Mouse (Mus musculus): ENCODE data around the gene Slc44a4.
"Not testable (repeated sequence)": the region's sequence is repeated elsewhere in the genome, so short reads cannot be mapped to it uniquely, and the experiment has no call there.

Gene Slc44a4

DNA sequence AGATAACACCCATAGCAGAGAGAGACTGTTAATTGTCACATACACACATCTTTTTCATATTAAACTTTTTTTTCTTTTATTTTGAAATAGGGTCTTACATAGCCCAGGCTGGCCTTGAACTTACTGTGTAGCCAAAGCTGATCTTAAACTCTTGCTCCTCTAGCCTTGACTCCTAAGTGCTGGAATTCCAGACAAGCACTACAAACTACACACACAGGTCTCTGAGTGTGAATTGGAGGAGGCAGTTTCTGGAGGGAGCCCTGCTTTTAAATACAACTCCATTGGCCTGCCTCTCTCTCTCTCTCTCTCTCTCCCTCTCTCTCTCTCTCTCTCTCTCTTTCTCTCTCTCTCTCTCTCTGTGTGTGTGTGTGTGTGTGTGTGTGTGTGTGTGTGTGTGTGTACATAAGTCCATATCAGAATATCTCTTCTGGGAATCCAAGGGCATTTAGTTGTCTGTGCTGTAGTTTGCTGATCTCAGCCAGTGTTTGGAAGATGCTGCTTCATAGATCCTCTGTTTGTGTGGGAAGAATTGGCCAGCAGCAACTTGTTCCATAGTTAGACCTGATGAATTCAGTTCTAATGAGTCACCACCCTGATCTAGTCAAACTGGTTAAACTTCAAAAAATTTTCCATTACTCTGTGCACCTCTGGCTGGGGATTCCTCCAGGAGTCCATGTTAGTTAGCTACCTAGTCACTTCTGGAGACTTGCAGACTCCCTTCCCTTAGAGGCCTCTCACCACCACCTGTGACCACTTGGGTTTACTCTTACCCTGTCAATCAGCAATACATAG is 46.6 kb downstream of the Slc44a4 start:
- DNase-seq (ENCODE audit: low spot score): no peak

DNA sequence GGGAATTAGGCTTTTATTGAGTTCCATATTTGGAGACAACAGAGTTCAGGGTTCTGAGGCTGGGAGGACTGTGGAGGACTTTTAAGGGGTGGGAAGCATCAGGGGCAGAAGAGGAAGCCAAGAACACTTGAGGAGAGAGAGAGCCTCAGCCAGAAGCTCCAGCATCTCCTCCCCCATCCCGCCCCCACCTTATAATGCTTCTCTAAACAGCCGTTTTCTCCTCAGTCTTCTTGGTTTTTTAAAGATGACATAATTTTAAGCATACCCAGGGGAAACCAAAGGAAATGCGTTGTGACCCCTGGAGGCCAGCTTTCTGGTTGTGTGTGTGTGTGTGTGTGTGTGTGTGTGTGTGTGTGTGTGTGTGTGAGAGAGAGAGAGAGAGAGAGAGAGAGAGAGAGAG is 47.9 kb downstream of the Slc44a4 start:
- DNase-seq (ENCODE audit: low spot score): no peak

DNA sequence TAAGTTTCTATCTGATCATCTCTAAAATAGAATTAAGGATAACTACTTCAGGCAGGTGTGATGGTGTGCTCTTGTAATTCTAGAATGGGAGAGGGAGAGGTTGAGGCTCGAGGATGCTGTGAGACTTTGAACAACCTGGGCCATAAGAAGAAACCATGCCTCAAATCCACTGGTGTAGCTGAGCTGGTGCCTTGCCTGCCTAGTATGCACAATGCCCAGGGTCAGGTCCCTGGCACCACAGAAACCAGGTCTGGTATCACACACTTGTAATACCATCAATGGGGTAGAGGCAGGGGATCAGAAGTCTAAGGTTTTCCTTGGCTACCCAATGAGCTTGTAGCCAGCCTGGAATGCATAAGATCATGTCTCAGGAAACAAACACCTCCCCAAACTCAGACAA is 48.6 kb downstream of the Slc44a4 start:
- no peak for DNase-seq (ENCODE audit: low spot score)

DNA sequence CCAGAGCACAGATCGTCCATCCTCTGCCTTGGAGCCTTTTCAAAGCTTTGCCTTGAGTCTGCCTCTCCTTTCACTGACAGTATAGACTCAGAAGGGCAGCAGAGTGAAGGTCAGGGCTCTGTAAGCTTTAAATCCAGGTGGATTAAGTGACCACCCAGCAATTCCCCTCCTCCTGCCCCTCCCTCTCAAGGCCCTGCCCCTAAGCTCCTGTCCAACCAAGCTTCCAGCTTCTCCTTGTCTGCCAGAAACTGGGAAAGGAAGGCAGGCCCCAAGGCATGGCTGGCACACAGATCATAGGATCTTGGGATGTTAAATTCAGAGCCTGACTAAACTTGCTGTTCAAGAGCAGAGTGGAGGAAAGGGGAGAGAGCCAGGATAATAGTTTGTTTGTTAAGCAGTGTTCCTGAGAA is 50.4 kb downstream of the Slc44a4 start:
- no peak for DNase-seq (ENCODE audit: low spot score)

DNA sequence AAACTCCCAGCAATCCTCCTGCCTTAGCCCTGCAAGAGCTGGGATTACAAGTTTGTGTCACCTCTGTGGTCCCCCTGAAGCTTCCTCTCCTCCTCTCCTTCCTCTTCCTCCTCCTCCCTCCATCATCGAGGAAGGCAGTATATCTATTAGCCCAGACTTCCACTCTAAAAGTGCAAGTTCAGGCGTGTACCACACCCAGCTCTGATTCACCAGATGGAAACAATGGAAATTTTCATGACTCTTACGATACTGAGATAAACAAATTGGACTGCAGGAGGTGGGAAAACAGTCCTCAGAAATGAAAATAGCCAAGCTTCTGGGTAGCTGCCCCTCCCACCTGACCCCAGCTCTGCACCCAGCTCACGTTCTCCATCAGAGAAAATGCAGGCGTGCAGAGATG is 51.4 kb downstream of the Slc44a4 start:
- no peak for DNase-seq (ENCODE audit: low spot score)

DNA sequence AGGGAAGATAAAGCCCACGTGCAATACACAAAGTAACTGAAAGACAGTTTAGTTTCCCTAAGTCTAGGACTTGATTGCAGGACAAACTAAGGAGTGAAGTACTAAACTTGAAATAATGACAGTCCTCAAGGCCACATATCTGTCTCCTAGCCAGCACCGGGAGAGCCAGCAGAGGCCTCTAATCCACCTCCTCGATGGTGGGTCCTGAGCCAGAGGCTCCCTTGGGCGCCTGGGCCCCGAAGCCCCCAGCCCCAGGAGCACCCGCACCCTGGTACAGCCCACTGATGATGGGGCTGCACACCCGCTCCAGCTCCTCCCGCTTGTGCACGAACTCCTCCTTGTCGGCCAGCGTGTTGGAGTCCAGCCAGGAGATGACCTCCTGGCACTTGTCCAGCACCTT is 55.6 kb downstream of the Slc44a4 start, which contains the start of gene Gm20481:
TSS of gene Gm20481 (plus strand) at position 91 of the 400 bp plus-strand sequence.
- DNase-seq (ENCODE audit: low spot score): not testable (repeated sequence)

DNA sequence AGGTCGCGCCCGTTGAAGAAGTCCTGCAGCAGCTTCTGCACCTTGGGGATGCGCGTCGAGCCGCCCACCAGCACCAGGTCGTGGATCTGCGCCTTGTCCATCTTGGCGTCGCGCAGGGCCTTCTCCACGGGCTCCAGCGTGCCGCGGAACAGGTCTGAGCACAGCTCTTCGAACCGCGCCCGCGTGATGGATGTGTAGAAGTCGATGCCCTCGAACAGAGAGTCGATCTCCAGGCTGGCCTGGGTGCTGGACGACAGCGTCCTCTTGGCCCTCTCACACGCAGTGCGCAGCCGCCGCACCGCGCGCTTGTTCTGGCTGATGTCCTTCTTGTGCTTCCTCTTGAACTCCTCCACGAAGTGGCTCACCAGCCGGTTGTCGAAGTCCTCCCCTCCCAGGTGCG is 56.6 kb downstream of the Slc44a4 start:
- DNase-seq (ENCODE audit: low spot score): not testable (repeated sequence)

DNA sequence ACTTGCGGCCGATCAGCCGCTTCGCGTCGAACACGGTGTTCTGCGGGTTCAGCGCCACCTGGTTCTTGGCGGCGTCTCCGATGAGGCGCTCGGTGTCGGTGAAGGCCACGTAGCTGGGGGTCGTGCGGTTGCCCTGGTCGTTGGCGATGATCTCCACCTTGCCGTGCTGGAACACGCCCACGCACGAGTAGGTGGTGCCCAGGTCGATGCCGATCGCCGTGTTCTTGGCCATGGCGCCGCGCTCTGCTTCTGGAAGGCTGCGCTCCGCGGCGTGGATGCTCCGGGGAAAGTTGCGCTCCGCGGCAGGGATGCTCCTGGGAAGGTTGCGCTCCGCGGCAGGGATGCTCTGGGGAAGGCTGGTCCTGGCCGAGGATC is 57.4 kb downstream of the Slc44a4 start:
- DNase-seq (ENCODE audit: low spot score): not testable (repeated sequence)

DNA sequence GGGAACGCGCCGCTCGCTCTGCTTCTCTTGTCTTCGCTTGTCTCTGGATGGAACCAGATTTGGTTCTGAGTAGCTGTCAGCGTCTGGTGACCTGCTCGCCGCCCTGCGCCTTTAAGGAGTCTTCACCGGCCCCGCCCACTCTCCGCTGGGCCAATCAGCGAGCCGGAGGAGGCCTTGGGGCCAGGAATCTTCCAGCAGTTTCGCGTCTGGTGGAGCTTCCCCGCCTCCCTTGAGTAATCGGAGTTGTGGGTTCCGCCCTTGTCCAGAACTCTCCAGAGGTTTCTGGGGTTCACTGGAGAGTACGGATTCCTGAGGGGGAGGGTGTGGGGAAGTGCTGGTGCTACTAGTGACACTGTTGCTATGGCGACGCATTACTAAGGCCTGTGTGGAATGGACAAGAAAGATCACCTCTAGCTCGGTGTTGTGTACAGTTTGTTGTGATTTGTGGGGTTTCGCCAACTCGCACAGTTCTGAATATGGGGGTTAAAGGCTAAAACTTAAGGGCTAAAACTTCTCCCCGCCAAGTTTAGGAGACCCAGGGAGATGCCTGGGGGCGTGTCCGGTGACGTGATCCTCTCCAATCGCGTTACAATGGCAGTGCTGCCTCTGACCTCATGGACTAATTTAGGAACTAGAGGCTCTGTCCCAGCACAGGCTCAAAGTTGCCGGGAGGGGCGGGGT is 57.9 kb downstream of the Slc44a4 start, which contains the start of the genes Hspa1a and Hspa1l:
TSS of gene Hspa1a (minus strand) at position 88 of the 681 bp plus-strand sequence.
TSS of gene Hspa1l (plus strand) at position 635 of the 681 bp plus-strand sequence.
- peak; percentile 75 for DNase-seq (ENCODE audit: low spot score)

DNA sequence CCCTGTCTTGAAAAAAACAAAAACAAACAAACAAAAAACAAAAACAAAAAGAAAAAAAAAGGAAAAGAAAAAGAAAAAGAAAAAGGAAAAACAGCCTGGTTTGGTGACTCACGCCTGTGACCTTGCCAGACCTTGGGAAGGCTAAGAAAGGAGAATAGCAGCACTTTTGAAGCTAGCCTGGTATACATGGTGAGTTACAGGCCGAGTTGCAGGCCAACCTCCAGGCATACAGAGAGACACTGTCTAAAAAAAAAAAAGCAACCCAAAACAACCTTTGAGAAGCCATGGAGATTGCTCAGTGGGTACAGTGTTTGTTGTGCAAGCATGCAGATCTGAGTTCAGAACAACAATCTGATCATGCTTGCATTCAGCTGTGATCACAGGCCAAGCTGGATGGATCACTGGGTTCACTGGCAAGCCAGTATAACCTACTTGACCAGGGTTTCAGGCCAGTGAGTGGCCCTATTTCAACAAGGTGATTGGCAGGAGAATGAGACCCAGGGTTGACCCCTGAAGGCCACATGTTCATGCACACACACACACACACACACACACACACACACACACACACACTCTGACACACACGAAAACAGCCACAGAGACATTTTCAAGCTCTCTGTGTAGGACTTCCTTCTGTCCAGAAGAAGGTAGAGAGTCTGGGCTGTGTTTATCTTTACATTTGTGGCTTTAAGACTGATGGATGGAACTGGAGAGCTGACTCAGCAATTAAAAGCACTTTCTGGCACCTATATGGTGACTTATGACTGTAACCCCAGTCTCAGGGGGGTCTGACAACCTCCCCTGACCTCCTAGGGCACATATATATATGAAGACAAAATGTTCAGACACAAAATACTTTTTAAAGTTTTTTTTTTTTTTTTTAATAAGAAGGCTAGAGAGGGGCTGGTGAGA is 61.6 kb downstream of the Slc44a4 start:
- DNase-seq (ENCODE audit: low spot score): no peak

DNA sequence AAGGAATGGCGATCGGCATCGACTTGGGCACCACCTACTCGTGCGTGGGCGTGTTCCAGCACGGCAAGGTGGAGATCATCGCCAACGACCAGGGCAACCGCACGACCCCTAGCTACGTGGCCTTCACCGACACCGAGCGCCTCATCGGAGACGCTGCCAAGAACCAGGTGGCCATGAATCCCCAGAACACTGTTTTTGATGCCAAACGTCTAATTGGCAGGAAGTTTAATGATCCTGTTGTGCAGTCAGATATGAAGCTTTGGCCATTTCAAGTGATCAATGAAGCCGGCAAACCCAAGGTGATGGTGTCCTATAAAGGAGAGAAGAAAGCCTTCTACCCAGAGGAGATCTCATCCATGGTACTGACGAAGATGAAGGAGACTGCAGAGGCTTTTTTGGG is 62.7 kb downstream of the Slc44a4 start:
- no peak for DNase-seq (ENCODE audit: low spot score)

DNA sequence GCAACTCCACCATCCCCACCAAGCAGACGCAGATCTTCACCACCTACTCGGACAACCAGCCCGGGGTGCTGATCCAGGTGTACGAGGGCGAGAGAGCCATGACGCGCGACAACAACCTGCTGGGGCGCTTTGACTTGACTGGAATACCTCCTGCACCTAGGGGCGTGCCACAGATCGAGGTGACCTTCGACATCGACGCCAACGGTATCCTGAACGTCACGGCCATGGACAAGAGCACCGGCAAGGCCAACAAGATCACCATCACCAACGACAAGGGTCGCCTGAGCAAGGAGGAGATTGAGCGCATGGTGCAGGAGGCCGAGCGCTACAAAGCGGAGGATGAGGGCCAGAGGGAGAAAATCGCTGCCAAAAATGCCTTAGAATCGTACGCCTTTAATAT is 64.0 kb downstream of the Slc44a4 start:
- no peak for DNase-seq (ENCODE audit: low spot score)

DNA sequence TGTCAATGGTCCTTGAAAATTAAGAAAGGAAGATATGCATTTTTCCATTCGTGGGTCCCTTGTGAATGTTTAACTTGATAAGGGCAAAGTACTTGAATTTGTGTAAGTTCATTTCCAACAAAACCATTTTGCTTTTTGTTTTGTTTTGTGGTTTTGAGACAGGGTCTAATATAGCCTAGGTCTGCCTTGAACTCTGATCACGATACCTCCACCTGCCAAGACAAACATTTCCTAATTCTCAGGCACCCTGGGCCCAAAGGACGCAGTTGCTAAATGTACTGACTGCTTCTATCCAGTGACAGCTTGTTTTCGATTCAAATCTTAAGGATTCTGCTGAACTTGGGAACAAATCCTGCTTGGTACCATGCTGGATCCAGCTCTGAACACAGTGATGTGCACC is 65.4 kb downstream of the Slc44a4 start:
- DNase-seq (ENCODE audit: low spot score): no peak

All from retina, embryonic 14.5 days (tissue).